Mouse (Mus musculus) myocyte (in vitro differentiated cells): ENCODE data around the gene Dppa4. TPM values are rescaled to one million over a fixed set of nuclear protein-coding genes. Genes with fewer than 3 reads are reported as not detected.

Experiments used
- H3K27me3 ChIP-seq: one replicate; pipeline ENCODE4 v1.6.1; 2011; ENCODE audit not compliant: control insufficient read depth, insufficient read depth, insufficient read length
- H3K36me3 ChIP-seq: one replicate; pipeline ENCODE4 v1.6.1; 2011; ENCODE audit not compliant: control insufficient read depth, insufficient read depth
- H3K4me2 ChIP-seq: one replicate; pipeline ENCODE4 v1.6.1; 2011; ENCODE audit warnings: low read depth, control low read depth
- H3K4me3 ChIP-seq: one replicate; pipeline ENCODE4 v1.5.1; 2011; ENCODE audit warnings: mild to moderate bottlenecking, control low read depth, moderate library complexity
- H3K79me2 ChIP-seq: one replicate; pipeline ENCODE4 v1.6.1; 2011; ENCODE audit not compliant: control insufficient read depth, insufficient read depth
- H3ac ChIP-seq: one replicate; pipeline ENCODE4 v1.6.1; 2011; ENCODE audit not compliant: control insufficient read depth, insufficient read length
- CEBPB ChIP-seq: IDR thresholded peaks from 2 replicates; pipeline ENCODE4 v1.6.1; 2011; ENCODE audit warnings: mild to moderate bottlenecking, moderate library complexity; ENCODE audit not compliant: poor library complexity, insufficient read depth, severe bottlenecking
- E2F4 ChIP-seq: IDR thresholded peaks from one replicate; pipeline ENCODE4 v1.6.1; 2011; ENCODE audit warnings: mild to moderate bottlenecking, control low read depth, moderate library complexity; ENCODE audit not compliant: insufficient read depth
- MAX ChIP-seq: IDR thresholded peaks from one replicate; pipeline ENCODE4 v1.6.1; 2011; ENCODE audit warnings: low read depth, mild to moderate bottlenecking, control low read depth
- MYOD1 ChIP-seq, 3 experiments: IDR thresholded peaks; one replicate each; pipeline ENCODE4 v1.6.1; 2011; ENCODE audit warnings: control low read depth in 2 of 3, low read depth in 2 of 3, mild to moderate bottlenecking in 2 of 3, moderate library complexity in 1 of 3; ENCODE audit not compliant: insufficient read length in 2 of 3, control insufficient read depth in 1 of 3
- MYOG ChIP-seq, 3 experiments: IDR thresholded peaks; one replicate each; pipeline ENCODE4 v1.6.1; 2011; ENCODE audit warnings: control low read depth in 2 of 3, low read depth in 2 of 3, mild to moderate bottlenecking in 2 of 3; ENCODE audit not compliant: insufficient read length in 2 of 3, control insufficient read depth in 1 of 3, insufficient read depth in 1 of 3
- POLR2A ChIP-seq: IDR thresholded peaks from one replicate; pipeline ENCODE4 v1.6.1; 2011; ENCODE audit warnings: low read depth, mild to moderate bottlenecking, control low read depth, moderate library complexity; ENCODE audit not compliant: insufficient read length
- POLR2AphosphoS2 ChIP-seq: IDR thresholded peaks from one replicate; pipeline ENCODE4 v1.6.1; 2011; ENCODE audit warnings: low read depth, control low read depth; ENCODE audit not compliant: insufficient read length
- REST ChIP-seq: IDR thresholded peaks from one replicate; pipeline ENCODE4 v1.6.1; 2011; ENCODE audit warnings: mild to moderate bottlenecking, control low read depth, moderate library complexity; ENCODE audit not compliant: insufficient read depth, insufficient read length
- SRF ChIP-seq: IDR thresholded peaks from one replicate; pipeline ENCODE4 v1.6.1; 2011; ENCODE audit warnings: low read depth; ENCODE audit not compliant: control insufficient read depth, insufficient read length
- TCF12 ChIP-seq: IDR thresholded peaks from one replicate; pipeline ENCODE4 v1.6.1; 2011; ENCODE audit warnings: mild to moderate bottlenecking, control low read depth; ENCODE audit not compliant: poor library complexity, insufficient read depth, severe bottlenecking
- TCF3 ChIP-seq: IDR thresholded peaks from one replicate; pipeline ENCODE4 v1.6.1; 2011; ENCODE audit warnings: low read depth, control low read depth; ENCODE audit not compliant: insufficient read length
- USF1 ChIP-seq: IDR thresholded peaks from one replicate; pipeline ENCODE4 v1.6.1; 2011; ENCODE audit warnings: low read depth, mild to moderate bottlenecking, control low read depth, moderate library complexity
- polyA plus RNA-seq: library from polyadenylated mRNA; unstranded; fragments of >200 nt; fragmentation: generic; extraction: Trizol; gene quantifications from one replicate; pipeline ENCODE4 v1.2.1, GENCODE M21; 2012; ENCODE audit warnings: missing spikeins

The Dppa4 gene
- polyA plus RNA-seq, 1 experiment, result 0.53 TPM

GRCm38 (mm10) chr16:48254584-48254983, 28.9 kb upstream of the Dppa4 start:
- Histone ChIP-seq H3K4me3 (no peak overlapping the region), H3K79me2 (no peaks in the 10 kb centered on the region), H3K4me2 (no peak overlapping the region), H3K27me3 (no peaks in the 10 kb centered on the region), H3ac (no peak overlapping the region), H3K36me3 (no peaks in the 10 kb centered on the region)
- no peak for TF ChIP-seq REST
- no peak for TF ChIP-seq SRF
- TF ChIP-seq USF1, result no peak
- no peak for TF ChIP-seq MYOD1 (IDR thresholded peaks at IDR 0.05; ENCODE audit: control insufficient read depth in 1 of 3, insufficient read length in 2 of 3, low read depth in 2 of 3)
- no peak for TF ChIP-seq E2F4
- no peak for TF ChIP-seq POLR2AphosphoS2
- no peak for TF ChIP-seq TCF3
- no peak for TF ChIP-seq POLR2A
- no peak for TF ChIP-seq TCF12
- TF ChIP-seq MAX, result no peak
- TF ChIP-seq CEBPB, result no peak
- no peak for TF ChIP-seq MYOG (IDR thresholded peaks at IDR 0.05; ENCODE audit: control insufficient read depth in 1 of 3, insufficient read depth in 1 of 3, insufficient read length in 2 of 3, low read depth in 2 of 3)

GRCm38 (mm10) chr16:48259519-48259918, 24.0 kb upstream of the Dppa4 start:
- H3K36me3 ChIP-seq, result no peaks in the 10 kb centered on the region
- TF ChIP-seq MYOD1 (IDR thresholded peaks at IDR 0.05; ENCODE audit: control insufficient read depth in 1 of 3, insufficient read length in 2 of 3, low read depth in 2 of 3), result no peak
- no peak for TF ChIP-seq POLR2A
- no peak for TF ChIP-seq MYOG (IDR thresholded peaks at IDR 0.05; ENCODE audit: control insufficient read depth in 1 of 3, insufficient read depth in 1 of 3, insufficient read length in 2 of 3, low read depth in 2 of 3)
- no peak for TF ChIP-seq SRF
- no peak for TF ChIP-seq E2F4
- TF ChIP-seq TCF12, result no peak
- no peak for TF ChIP-seq MAX
- no peak for TF ChIP-seq POLR2AphosphoS2
- TF ChIP-seq CEBPB, result no peak
- H3K4me2 ChIP-seq, result no peak overlapping the region
- H3ac ChIP-seq, result no peak overlapping the region
- H3K4me3 ChIP-seq, result no peak overlapping the region
- no peaks in the 10 kb centered on the region for H3K27me3 ChIP-seq
- no peaks in the 10 kb centered on the region for H3K79me2 ChIP-seq

DNA sequence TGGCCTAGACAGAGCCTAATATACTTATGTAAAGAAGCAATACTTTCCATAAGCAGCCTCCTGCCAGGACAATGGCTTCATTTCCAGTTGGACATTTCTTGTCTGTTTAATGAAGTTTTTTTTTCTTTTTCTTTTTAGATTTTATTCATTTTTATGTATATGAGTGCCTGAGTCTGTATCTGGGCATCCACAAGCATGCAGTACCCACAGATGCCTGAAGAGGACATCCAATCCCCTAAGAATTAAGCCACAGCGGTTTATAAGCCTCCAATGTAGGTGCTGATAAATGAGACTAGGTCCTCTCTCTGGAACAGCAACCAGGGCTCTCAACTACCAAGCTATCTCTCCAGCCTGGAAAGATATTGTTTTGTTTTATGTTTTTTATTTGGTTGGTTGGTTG, 20.6 kb upstream of the Dppa4 start:
- H3K4me2 ChIP-seq, result no peak overlapping the region
- no peak overlapping the region for H3K4me3 ChIP-seq
- no peak overlapping the region for H3ac ChIP-seq

GRCm38 (mm10) chr16:48265856-48266255, 17.7 kb upstream of the Dppa4 start:
- no peak for TF ChIP-seq POLR2AphosphoS2
- TF ChIP-seq POLR2A, result no peak
- TF ChIP-seq CEBPB, result no peak
- no peak for TF ChIP-seq MYOG (IDR thresholded peaks at IDR 0.05; ENCODE audit: control insufficient read depth in 1 of 3, insufficient read depth in 1 of 3, insufficient read length in 2 of 3, low read depth in 2 of 3)
- TF ChIP-seq USF1, result no peak
- TF ChIP-seq REST, result no peak
- TF ChIP-seq MAX, result no peak
- H3K4me2 ChIP-seq, result no peak overlapping the region
- no peaks in the 10 kb centered on the region for H3K27me3 ChIP-seq
- H3ac ChIP-seq, result no peak overlapping the region
- no peak overlapping the region for H3K4me3 ChIP-seq
- no peaks in the 10 kb centered on the region for H3K36me3 ChIP-seq
- H3K79me2 ChIP-seq, result no peaks in the 10 kb centered on the region

More for the DNA sequence above, 20.6 kb upstream of the Dppa4 start:
- no peaks in the 10 kb centered on the region for H3K79me2 ChIP-seq
- no peaks in the 10 kb centered on the region for H3K27me3 ChIP-seq
- H3K36me3 ChIP-seq, result no peaks in the 10 kb centered on the region
- TF ChIP-seq SRF (no peak), USF1 (no peak), POLR2AphosphoS2 (no peak), MAX (no peak), POLR2A (no peak), E2F4 (no peak), TCF12 (no peak), TCF3 (no peak), CEBPB (no peak), MYOG (IDR thresholded peaks at IDR 0.05; ENCODE audit: control insufficient read depth in 1 of 3, insufficient read depth in 1 of 3, insufficient read length in 2 of 3, low read depth in 2 of 3) (no peak), REST (no peak), MYOD1 (IDR thresholded peaks at IDR 0.05; ENCODE audit: control insufficient read depth in 1 of 3, insufficient read length in 2 of 3, low read depth in 2 of 3) (no peak)

DNA sequence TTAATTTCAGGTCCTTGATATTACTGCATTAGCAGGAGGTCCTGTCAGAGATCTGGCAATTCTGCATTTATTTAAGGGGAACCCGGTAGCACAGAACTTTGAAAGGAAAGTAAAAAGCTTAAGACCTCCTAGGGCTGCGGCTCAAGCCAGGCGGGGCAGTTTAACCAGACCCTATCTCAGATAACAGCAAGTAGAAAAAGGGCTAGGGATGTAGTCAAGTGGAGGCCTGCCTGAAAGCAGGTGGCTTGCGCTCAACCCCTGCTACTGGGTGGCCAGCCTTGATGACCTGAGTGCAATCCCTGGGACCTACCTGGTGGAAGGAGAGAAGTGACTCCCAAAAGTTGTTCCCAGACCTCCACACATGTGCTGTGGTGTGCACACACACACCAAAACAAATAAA, 6.6 kb upstream of the Dppa4 start:
- H3K27me3 ChIP-seq, result no peaks in the 10 kb centered on the region
- TF ChIP-seq MYOG (IDR thresholded peaks at IDR 0.05; ENCODE audit: control insufficient read depth in 1 of 3, insufficient read depth in 1 of 3, insufficient read length in 2 of 3, low read depth in 2 of 3) (no peak), CEBPB (no peak), SRF (no peak), MAX (no peak)
- H3K4me3 ChIP-seq, result no peak overlapping the region
- H3ac ChIP-seq, result no peak overlapping the region
- no peaks in the 10 kb centered on the region for H3K79me2 ChIP-seq
- no peak overlapping the region for H3K4me2 ChIP-seq
- no peaks in the 10 kb centered on the region for H3K36me3 ChIP-seq
